In genomic region chr3:40845521-40845920, GRCm38 (mm10) we compare ENCODE assay signal across 10 mouse cellular contexts. TPM values are rescaled to one million over a fixed set of nuclear protein-coding genes. Genes with fewer than 3 reads are reported as not detected.
DNase-seq lines count a peak whose midpoint lies in the region; ATAC-seq and TF ChIP-seq lines count a peak whose summit lies in the region.
"Not testable (repeated sequence)": the region's sequence is repeated elsewhere in the genome, so short reads cannot be mapped to it uniquely, and the experiment has no call there.
"Had no signal": no experiment of that assay in that cellular context is flagged by ENCODE, and none has a peak within 500 bp of the region (broad histone marks: within the 10 kb centered on the region; RNA-seq: fewer than 3 reads in every experiment).

No protein-coding gene starts in this region.

- not testable (repeated sequence) for TF ChIP-seq EP300 in ES-Bruce4 (IDR thresholded peaks at IDR 0.05; ENCODE audit: insufficient read depth, low read depth, low read length)

- not testable (repeated sequence) for H3K9me3 ChIP-seq in ES-Bruce4 (replicated peaks; ENCODE audit: control insufficient read depth, insufficient read depth, low read length, poor library complexity, severe bottlenecking); heart, embryonic 12.5 days (replicated peaks); intestine, embryonic 15.5 days; limb, embryonic 12.5 days

- TF ChIP-seq POLR2A in ES-Bruce4 (IDR thresholded peaks at IDR 0.05; ENCODE audit: insufficient read depth, low read length); olfactory bulb, adult 2 months (IDR thresholded peaks at IDR 0.05; ENCODE audit: insufficient read depth, low read depth, low read length): not testable (repeated sequence)

- H3K79me2 ChIP-seq in macrophage (ENCODE audit: inconsistent target): not testable (repeated sequence)

- not testable (repeated sequence) for H3K27ac ChIP-seq in ES-Bruce4 (ENCODE audit: insufficient read depth, low read length); heart, embryonic 12.5 days (ENCODE audit: poor library complexity, severe bottlenecking); intestine, embryonic 15.5 days; limb, embryonic 12.5 days; macrophage; olfactory bulb, adult 2 months (ENCODE audit: insufficient read depth, low read depth, low read length)

- peak; percentile 2 for DNase-seq in cerebellum, adult 11 months
- DNase-seq in fat pad, adult 2 months (ENCODE audit: extremely low read depth, low read depth, low spot score): peak; percentile 33

- not testable (repeated sequence) for TF ChIP-seq CTCF in ES-Bruce4 (IDR thresholded peaks at IDR 0.05; ENCODE audit: low read depth, low read length); olfactory bulb, adult 2 months (IDR thresholded peaks at IDR 0.05; ENCODE audit: insufficient read depth, low read depth, low read length)

- H3K4me1 ChIP-seq in ES-Bruce4 (ENCODE audit: control insufficient read depth, insufficient read depth, low read length); heart, embryonic 12.5 days (replicated peaks); intestine, embryonic 15.5 days (replicated peaks); limb, embryonic 12.5 days (replicated peaks); olfactory bulb, adult 2 months (ENCODE audit: control insufficient read depth, insufficient read depth, low read length): not testable (repeated sequence)

- ATAC-seq in heart, embryonic 12.5 days (ENCODE audit: insufficient number of reproducible peaks, low FRiP score); intestine, embryonic 15.5 days; limb, embryonic 12.5 days (ENCODE audit: insufficient number of reproducible peaks, insufficient read depth, low FRiP score, low TSS enrichment, low read depth): not testable (repeated sequence)

- 82% methylated on average over 6 of the region's 6 CpGs for WGBS in heart, embryonic 12.5 days
- WGBS in intestine, embryonic 15.5 days: 75% methylated on average over 6 of the region's 6 CpGs
- 80% methylated on average over 6 of the region's 6 CpGs for WGBS in limb, embryonic 12.5 days
- 82% methylated on average over 5 of the region's 6 CpGs for WGBS in macrophage (ENCODE audit: missing documents)
- WGBS in olfactory bulb, adult 2 months: 22% methylated on average over 6 of the region's 6 CpGs

- H3K36me3 ChIP-seq in ES-Bruce4 (ENCODE audit: control insufficient read depth, insufficient read depth, low read length, poor library complexity, severe bottlenecking); heart, embryonic 12.5 days; intestine, embryonic 15.5 days; limb, embryonic 12.5 days; macrophage (ENCODE audit: inconsistent target): not testable (repeated sequence)

- H3K4me3 ChIP-seq in ES-Bruce4 (ENCODE audit: low read depth, low read length); heart, embryonic 12.5 days; intestine, embryonic 15.5 days (replicated peaks); limb, embryonic 12.5 days (replicated peaks): not testable (repeated sequence)
- peak overlapping the region; percentile 61 for H3K4me3 ChIP-seq in macrophage (ENCODE audit: inconsistent target)
- H3K4me3 ChIP-seq in olfactory bulb, adult 2 months (ENCODE audit: insufficient read depth, low read depth, low read length): peak overlapping the region; percentile 34

- 0 out of 2 replicates have a peak overlapping the region, but pooled peaks have one; percentile 7 for H3K4me2 ChIP-seq in heart, embryonic 12.5 days
- peak overlapping the region; percentile 56; the same call in 1 of the 2 replicates for H3K4me2 ChIP-seq in intestine, embryonic 15.5 days (replicated peaks)
- H3K4me2 ChIP-seq in limb, embryonic 12.5 days: peak overlapping the region; percentile 65

- not testable (repeated sequence) for H3K27me3 ChIP-seq in ES-Bruce4 (ENCODE audit: control insufficient read depth, insufficient read depth, low read length, poor library complexity, severe bottlenecking); heart, embryonic 12.5 days (replicated peaks); intestine, embryonic 15.5 days (replicated peaks); limb, embryonic 12.5 days

- peak overlapping the region; percentile 84; the same call in 1 of the 2 replicates for H3K9ac ChIP-seq in ES-Bruce4 (ENCODE audit: low read depth, poor library complexity, severe bottlenecking)
- not testable (repeated sequence) for H3K9ac ChIP-seq in heart, embryonic 12.5 days; intestine, embryonic 15.5 days; limb, embryonic 12.5 days (replicated peaks)

RNA-seq across cellular contexts. Expression of gene Mfsd8, which starts 1.2 kb away (rescaled TPM):
- 4.9 and 5.4 TPM in 2 replicates for polyA plus RNA-seq in ES-Bruce4 (2011; ENCODE audit: insufficient read depth, insufficient read length, low read depth, missing spikeins)
- 5.3 and 6.4 TPM in 2 replicates for polyA plus RNA-seq in heart, embryonic 12.5 days (2016; fragmentation: Nextera tagmentation; extraction: Ambion mirVana)
- 5.2 and 6.1 TPM in 2 replicates for polyA plus RNA-seq in intestine, embryonic 15.5 days (2015; fragmentation: Nextera tagmentation; extraction: Ambion mirVana)
- 5.6 and 6.8 TPM in 2 replicates for polyA plus RNA-seq in limb, embryonic 12.5 days (2016; fragmentation: Nextera tagmentation; extraction: Ambion mirVana)
- 10 to 100 TPM in 18 of 26 experiments, 1 to 10 TPM in 8; 4.4 to 41.5 (median 20.4) TPM for total RNA-seq in macrophage (2018; cell fraction: chromatin; rRNA removed)
- total RNA-seq in macrophage (2018; cell fraction: cytosol; rRNA removed): 10 to 100 TPM in 11 of 26 experiments, 1 to 10 TPM in 15; 6.2 to 12.2 (median 9.6) TPM
- total RNA-seq in macrophage (2018; cell fraction: nucleus; rRNA removed): 10 to 100 TPM in 21 of 26 experiments, 1 to 10 TPM in 5; 6.9 to 41.8 (median 18.1) TPM
- 9.2 to 11.5 TPM (median 9.9 TPM) in 3 replicates for polyA plus RNA-seq in macrophage (2018)
- polyA plus RNA-seq in olfactory bulb, adult 2 months (2012; ENCODE audit: insufficient read depth, insufficient read length, low replicate concordance, missing spikeins): not detected in 2 replicates

RNA-seq across cellular contexts. Expression of gene Abhd18, which starts 1.2 kb away (rescaled TPM):
- 2.8 and 3.2 TPM in 2 replicates for polyA plus RNA-seq in ES-Bruce4 (2011; ENCODE audit: insufficient read depth, insufficient read length, low read depth, missing spikeins)
- polyA plus RNA-seq in heart, embryonic 12.5 days (2016; fragmentation: Nextera tagmentation; extraction: Ambion mirVana): 14.1 and 14.6 TPM in 2 replicates
- 8.1 and 8.9 TPM in 2 replicates for polyA plus RNA-seq in intestine, embryonic 15.5 days (2015; fragmentation: Nextera tagmentation; extraction: Ambion mirVana)
- polyA plus RNA-seq in limb, embryonic 12.5 days (2016; fragmentation: Nextera tagmentation; extraction: Ambion mirVana): 7.3 and 11.3 TPM in 2 replicates
- total RNA-seq in macrophage (2018; cell fraction: chromatin; rRNA removed): 10 to 100 TPM in 18 of 26 experiments, 1 to 10 TPM in 8; 1.8 to 50.4 (median 20.0) TPM
- 1 to 10 TPM in 24 of 26 experiments, under 1 TPM in 2; 0.61 to 4.7 (median 2.7) TPM for total RNA-seq in macrophage (2018; cell fraction: cytosol; rRNA removed)
- 10 to 100 TPM in 14 of 26 experiments, 1 to 10 TPM in 12; 1.9 to 28.1 (median 11.7) TPM for total RNA-seq in macrophage (2018; cell fraction: nucleus; rRNA removed)
- 1.3 to 3.4 TPM (median 3.4 TPM) in 3 replicates for polyA plus RNA-seq in macrophage (2018)
- not detected in 2 replicates for polyA plus RNA-seq in olfactory bulb, adult 2 months (2012; ENCODE audit: insufficient read depth, insufficient read length, low replicate concordance, missing spikeins)

RNA-seq across cellular contexts. Expression of gene Plk4, which starts 45.7 kb away (rescaled TPM):
- polyA plus RNA-seq in ES-Bruce4 (2011; ENCODE audit: insufficient read depth, insufficient read length, low read depth, missing spikeins): 56.0 and 59.1 TPM in 2 replicates
- 47.4 and 47.9 TPM in 2 replicates for polyA plus RNA-seq in heart, embryonic 12.5 days (2016; fragmentation: Nextera tagmentation; extraction: Ambion mirVana)
- polyA plus RNA-seq in intestine, embryonic 15.5 days (2015; fragmentation: Nextera tagmentation; extraction: Ambion mirVana): 40.0 and 44.5 TPM in 2 replicates
- 68.8 and 74.5 TPM in 2 replicates for polyA plus RNA-seq in limb, embryonic 12.5 days (2016; fragmentation: Nextera tagmentation; extraction: Ambion mirVana)
- total RNA-seq in macrophage (2018; cell fraction: chromatin; rRNA removed): 10 to 100 TPM; 14.8 to 81.6 (median 25.4) TPM
- 10 to 100 TPM in 3 of 26 experiments, 1 to 10 TPM in 23; 3.5 to 11.5 (median 5.8) TPM for total RNA-seq in macrophage (2018; cell fraction: cytosol; rRNA removed)
- total RNA-seq in macrophage (2018; cell fraction: nucleus; rRNA removed): 10 to 100 TPM; 11.9 to 45.1 (median 21.8) TPM
- 2.7 to 9.9 TPM (median 4.5 TPM) in 3 replicates for polyA plus RNA-seq in macrophage (2018)
- polyA plus RNA-seq in olfactory bulb, adult 2 months (2012; ENCODE audit: insufficient read depth, insufficient read length, low replicate concordance, missing spikeins): not detected in 2 replicates

RNA-seq across cellular contexts. Expression of gene 1700034I23Rik, which starts 56.8 kb away (rescaled TPM):
- polyA plus RNA-seq in ES-Bruce4 (2011; ENCODE audit: insufficient read depth, insufficient read length, low read depth, missing spikeins): not detected in 2 replicates
- polyA plus RNA-seq in heart, embryonic 12.5 days (2016; fragmentation: Nextera tagmentation; extraction: Ambion mirVana): 0.11 and 0.41 TPM in 2 replicates
- 0.09 and 0.29 TPM in 2 replicates for polyA plus RNA-seq in intestine, embryonic 15.5 days (2015; fragmentation: Nextera tagmentation; extraction: Ambion mirVana)
- 0.14 and 0.23 TPM in 2 replicates for polyA plus RNA-seq in limb, embryonic 12.5 days (2016; fragmentation: Nextera tagmentation; extraction: Ambion mirVana)
- total RNA-seq in macrophage (2018; cell fraction: chromatin; rRNA removed): not detected
- not detected for total RNA-seq in macrophage (2018; cell fraction: cytosol; rRNA removed)
- total RNA-seq in macrophage (2018; cell fraction: nucleus; rRNA removed): not detected
- polyA plus RNA-seq in macrophage (2018): not detected in 3 replicates
- not detected in 2 replicates for polyA plus RNA-seq in olfactory bulb, adult 2 months (2012; ENCODE audit: insufficient read depth, insufficient read length, low replicate concordance, missing spikeins)
- total RNA-seq: adrenal gland, postnatal 4 days; gastrocnemius, adult 8-10 months had no signal

Comparison
In these comparisons a context has a peak if more than half of its experiments do, and no peak if none do; other contexts are left out.
1. H3K4me2 ChIP-seq: peak in every context shown above with its lines; median percentile 65 in limb, embryonic 12.5 days; 56 in intestine, embryonic 15.5 days; 7 in heart, embryonic 12.5 days.